ENCODE assay signal across 28 mouse cellular contexts in the genomic region with DNA sequence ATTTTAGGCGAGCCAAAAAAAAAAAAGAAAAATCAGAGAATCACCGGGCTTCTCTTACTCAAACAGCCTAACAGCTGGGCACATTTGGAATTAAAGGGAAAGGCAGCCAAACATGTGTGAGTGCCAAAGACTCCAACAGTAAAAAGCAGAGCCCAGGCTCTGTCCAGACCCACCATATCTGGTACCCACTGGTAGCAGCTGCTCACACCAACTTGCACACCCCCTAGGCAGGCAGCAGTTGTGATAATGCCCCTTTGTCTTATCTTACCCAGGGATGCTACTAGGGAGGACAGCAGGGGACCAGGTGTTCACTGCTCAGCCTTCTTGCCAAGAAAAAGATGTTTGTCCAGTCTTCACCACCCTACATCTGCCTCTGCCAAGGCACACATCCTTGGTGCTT.
"Had no signal": no experiment of that assay in that cellular context is flagged by ENCODE, and none has a peak within 500 bp of the region (broad histone marks: within the 10 kb centered on the region; RNA-seq: fewer than 3 reads in every experiment).

No protein-coding gene starts in this region.

- ATAC-seq: forebrain, embryonic 13.5 days; forebrain, embryonic 14.5 days; forebrain, embryonic 15.5 days; forebrain, embryonic 16.5 days had no signal

- H3K4me3 ChIP-seq: embryonic facial prominence, embryonic 12.5 days; embryonic facial prominence, embryonic 13.5 days; erythroblast, embryonic 14.5 days; forebrain, embryonic 12.5 days; forebrain, embryonic 13.5 days; forebrain, embryonic 15.5 days; gastrocnemius, adult 2 months; heart, adult 2 months; heart, embryonic 10.5 days; heart, embryonic 12.5 days had no signal

- H3K27ac ChIP-seq: embryonic facial prominence, embryonic 12.5 days; embryonic facial prominence, embryonic 13.5 days; forebrain, embryonic 12.5 days; forebrain, embryonic 13.5 days; forebrain, embryonic 15.5 days; gastrocnemius, adult 2 months; heart, adult 2 months; heart, embryonic 10.5 days had no signal

- H3K9ac ChIP-seq: embryonic facial prominence, embryonic 12.5 days; embryonic facial prominence, embryonic 13.5 days; forebrain, embryonic 12.5 days; forebrain, embryonic 13.5 days; forebrain, embryonic 15.5 days; heart, embryonic 12.5 days had no signal

- H3K4me1 ChIP-seq: embryonic facial prominence, embryonic 12.5 days; embryonic facial prominence, embryonic 13.5 days; forebrain, embryonic 12.5 days; forebrain, embryonic 13.5 days; forebrain, embryonic 15.5 days; heart, embryonic 10.5 days had no signal

- H3K36me3 ChIP-seq: forebrain, embryonic 12.5 days; forebrain, embryonic 15.5 days had no signal

- DNase-seq: cerebellum, adult 2 months; cerebellum, adult 8-10 months; cerebellum, adult 9-10 months; cerebellum, adult 9-11 months; cerebellum, postnatal 10 days; cerebellum, postnatal 14 days; cerebellum, postnatal 25 days; cerebellum, postnatal 36 days; embryo, embryonic 11 days; gastrocnemius, adult 2 months; gastrocnemius, postnatal 10 days; gastrocnemius, postnatal 14 days; gastrocnemius, postnatal 25 days; gastrocnemius, postnatal 36 days; heart, adult 11 months; heart, adult 18-20 months; heart, adult 2 months had no signal

- H3K4me2 ChIP-seq: embryonic facial prominence, embryonic 12.5 days; embryonic facial prominence, embryonic 13.5 days; forebrain, embryonic 12.5 days; forebrain, embryonic 13.5 days; forebrain, embryonic 15.5 days; heart, embryonic 11.5 days; heart, embryonic 12.5 days had no signal

- H3K9me3 ChIP-seq: embryonic facial prominence, embryonic 12.5 days; embryonic facial prominence, embryonic 13.5 days; forebrain, embryonic 12.5 days; forebrain, embryonic 13.5 days; forebrain, embryonic 15.5 days; heart, embryonic 10.5 days; heart, embryonic 12.5 days had no signal

- H3K27me3 ChIP-seq: embryonic facial prominence, embryonic 12.5 days; embryonic facial prominence, embryonic 13.5 days; forebrain, embryonic 12.5 days; forebrain, embryonic 13.5 days; forebrain, embryonic 15.5 days; heart, embryonic 12.5 days had no signal
